Mouse (Mus musculus): ENCODE measurements around the gene Pdk4.

DNA sequence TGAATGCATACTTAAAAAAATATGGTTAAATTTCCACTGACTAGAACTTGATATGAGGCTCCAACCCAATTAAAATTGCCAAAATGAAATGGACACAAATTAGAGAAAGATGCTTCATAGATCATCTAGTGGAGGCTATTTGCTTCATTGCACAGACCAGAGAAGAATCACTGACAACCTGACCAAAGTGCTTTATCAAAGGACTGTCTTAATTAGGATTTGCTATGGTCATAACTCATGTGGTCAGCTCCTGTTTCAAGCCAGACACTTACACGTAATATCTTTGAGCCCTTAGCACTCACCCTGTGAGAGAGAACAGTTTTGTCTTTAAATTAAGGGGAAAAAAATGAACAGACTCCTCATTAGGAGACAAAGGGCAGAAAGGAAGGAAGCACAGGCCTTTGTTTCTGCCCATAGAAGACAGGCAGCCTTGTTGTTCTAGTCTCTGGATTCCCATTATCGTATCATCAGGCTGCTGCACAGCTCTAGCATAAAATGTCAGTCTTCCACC, 41.8 kb upstream of the Pdk4 start:
- TF ChIP-seq CTCF (IDR thresholded peaks at IDR 0.05; ENCODE audit: control insufficient read depth, insufficient read depth, low read length): no peak
- TF ChIP-seq POLR2A (IDR thresholded peaks at IDR 0.05; ENCODE audit: borderline replicate concordance, control insufficient read depth, low read depth, low read length): no peak

Data from bone marrow, adult 2 months (tissue).